Mouse (Mus musculus) olfactory bulb, adult 2 months (tissue): ENCODE measurements around the gene St13.

Source experiments
- CTCF ChIP-seq: fragments of 200-500 bp; IDR thresholded peaks from 2 replicates; pipeline ENCODE4 v1.5.1; 2012; ENCODE audit warnings: low read depth, mild to moderate bottlenecking, low read length, moderate library complexity; ENCODE audit not compliant: insufficient read depth
- POLR2A ChIP-seq: fragments of 200-500 bp; IDR thresholded peaks from 2 replicates; pipeline ENCODE4 v1.6.1; 2012; ENCODE audit warnings: mild to moderate bottlenecking, low read depth, low read length, moderate library complexity; ENCODE audit not compliant: insufficient read depth

- no peak for TF ChIP-seq CTCF
- no peak for TF ChIP-seq POLR2A
These were observed 52.4 kb downstream of the St13 start for GRCm38 (mm10) chr15:81347466-81347865.
